ENCODE assay signal across 8 mouse cellular contexts in the genomic region with DNA sequence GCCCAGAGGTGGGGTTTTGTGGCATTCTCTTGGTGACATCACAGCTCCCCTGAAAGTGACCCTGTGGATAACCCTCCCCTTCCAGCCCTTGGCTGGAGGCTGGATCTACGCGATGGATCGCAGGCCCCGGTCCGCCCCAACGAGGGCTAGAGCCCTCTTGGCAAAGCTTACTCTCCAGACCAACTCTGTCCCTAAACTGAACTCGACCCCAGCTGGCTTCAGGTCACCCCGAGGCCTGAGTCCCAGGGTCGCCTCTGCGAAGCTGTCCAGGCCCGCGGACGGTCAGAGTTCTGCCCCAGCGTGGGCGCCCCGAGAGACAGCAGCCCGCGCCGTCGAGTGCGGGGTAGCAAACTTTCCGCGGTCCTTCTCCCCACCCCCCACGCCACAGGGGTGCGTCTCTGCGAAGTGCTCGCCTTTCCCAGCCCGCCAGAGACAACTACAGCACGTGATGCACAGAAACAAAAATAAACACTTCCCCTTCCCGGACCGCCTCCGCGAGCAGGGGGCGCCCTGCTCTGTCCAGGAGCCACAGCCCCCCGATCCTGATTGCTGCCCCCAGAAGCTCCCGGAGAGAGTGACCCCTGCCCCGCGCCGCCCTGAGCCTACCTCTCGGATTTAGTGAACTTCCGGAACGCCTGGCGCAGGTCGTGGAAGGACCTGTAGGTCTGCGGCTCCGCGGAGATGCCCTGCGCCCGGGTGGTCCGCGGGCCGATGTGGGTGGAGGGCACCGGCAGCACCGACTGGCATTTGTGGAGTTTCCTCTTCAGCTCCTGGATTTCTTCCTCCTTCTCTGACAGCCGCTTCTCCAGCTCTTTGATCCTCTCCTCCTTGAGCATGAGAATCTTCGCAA. TPM values are rescaled to one million over a fixed set of nuclear protein-coding genes. Genes with fewer than 3 reads are reported as not detected.
DNase-seq lines count a peak whose midpoint lies in the region; ATAC-seq and TF ChIP-seq lines count a peak whose summit lies in the region.

No protein-coding gene starts in this region.

- WGBS in hindbrain, embryonic 14.5 days: under 1% methylated on average over 56 of the region's 56 CpGs
- WGBS in liver, adult 2 months: 1% methylated on average over 56 of the region's 56 CpGs
- WGBS in midbrain, embryonic 14.5 days: under 1% methylated on average over 56 of the region's 56 CpGs

- H3K4me3 ChIP-seq in layer of hippocampus, adult 2 months: peak overlapping the region; percentile 53
- peak overlapping the region; percentile 45 for H3K4me3 ChIP-seq in hindbrain, embryonic 14.5 days (replicated peaks; ENCODE audit: low read length)
- peak overlapping the region; percentile 71 for H3K4me3 ChIP-seq in liver, adult 2 months (ENCODE audit: insufficient read depth, low read depth, low read length)
- peak overlapping the region; percentile 45 for H3K4me3 ChIP-seq in midbrain, embryonic 14.5 days (replicated peaks; ENCODE audit: low read depth, low read length)

- peaks cover 27% of the 10 kb centered on the region for H3K4me1 ChIP-seq in hindbrain, embryonic 14.5 days (replicated peaks; ENCODE audit: control insufficient read depth, insufficient read depth, low read length)
- peaks cover 7% of the 10 kb centered on the region for H3K4me1 ChIP-seq in liver, adult 2 months (ENCODE audit: control insufficient read depth, insufficient read depth, low read length)
- H3K4me1 ChIP-seq in midbrain, embryonic 14.5 days (ENCODE audit: control insufficient read depth, insufficient read depth, low read length): peaks cover 28% of the 10 kb centered on the region

- ATAC-seq in hindbrain, embryonic 14.5 days (ENCODE audit: low FRiP score): peak; percentile 32
- peak; percentile 46 for ATAC-seq in midbrain, embryonic 14.5 days (ENCODE audit: low FRiP score, low TSS enrichment)

- H3K9ac ChIP-seq in hindbrain, embryonic 14.5 days: peak overlapping the region; percentile 48
- H3K9ac ChIP-seq in liver, adult 2 months (ENCODE audit: low read depth, low read length): peak overlapping the region; percentile 79
- H3K9ac ChIP-seq in midbrain, embryonic 14.5 days (replicated peaks; ENCODE audit: low read length): peak overlapping the region; percentile 34

- peak; percentile 22 for TF ChIP-seq CTCF in layer of hippocampus, adult 2 months (conservative IDR thresholded peaks at IDR 0.05)
- TF ChIP-seq CTCF in liver, adult 2 months (IDR thresholded peaks at IDR 0.05; ENCODE audit: low read depth, low read length): no peak

- H3K27me3 ChIP-seq in hindbrain, embryonic 14.5 days (ENCODE audit: control insufficient read depth, insufficient read depth, low read length): peaks cover 46% of the 10 kb centered on the region
- peaks cover 11% of the 10 kb centered on the region for H3K27me3 ChIP-seq in liver, adult 2 months (ENCODE audit: control insufficient read depth, insufficient read depth, low read length)
- H3K27me3 ChIP-seq in midbrain, embryonic 14.5 days (ENCODE audit: control insufficient read depth, insufficient read depth, low read length): peaks cover 39% of the 10 kb centered on the region

- no peak for DNase-seq in layer of hippocampus, adult 2 months (ENCODE audit: low spot score in 2 of 2)
- DNase-seq in layer of hippocampus, postnatal 14 days (ENCODE audit: low spot score in 2 of 2): no peak
- DNase-seq in adrenal gland, postnatal 36 days: peak; percentile 43 to 68
- DNase-seq in gastrocnemius, postnatal 10 days: peak; percentile 36
- no peak for DNase-seq in hindbrain, embryonic 14.5 days (ENCODE audit: low spot score)
- DNase-seq in liver, adult 2 months (ENCODE audit: extremely low read depth, low read depth, low spot score): peak; percentile 16
- peak; percentile 47 for DNase-seq in midbrain, embryonic 14.5 days
- DNase-seq in natural killer cell, adult 2 months (ENCODE audit: low spot score in 2 of 2): no peak

- no peaks in the 10 kb centered on the region for H3K9me3 ChIP-seq in hindbrain, embryonic 14.5 days (ENCODE audit: control insufficient read depth, low read length)
- H3K9me3 ChIP-seq in midbrain, embryonic 14.5 days (ENCODE audit: control insufficient read depth, low read length): no peaks in the 10 kb centered on the region

- peak overlapping the region; percentile 91 for H3K4me2 ChIP-seq in hindbrain, embryonic 14.5 days (replicated peaks)
- peak overlapping the region; percentile 98 for H3K4me2 ChIP-seq in midbrain, embryonic 14.5 days (ENCODE audit: low read length)

- no peak for TF ChIP-seq POLR2A in liver, adult 2 months (IDR thresholded peaks at IDR 0.05; ENCODE audit: extremely low read depth, insufficient read depth, low read length)

- peak overlapping the region; percentile 28 for H3K27ac ChIP-seq in layer of hippocampus, adult 2 months
- 0 out of 2 replicates have a peak overlapping the region, but pooled peaks have one; percentile 38 for H3K27ac ChIP-seq in hindbrain, embryonic 14.5 days
- H3K27ac ChIP-seq in liver, adult 2 months (replicated peaks; ENCODE audit: insufficient read depth, low read depth, low read length): peak overlapping the region; percentile 64
- no peak overlapping the region; the same call in 1 of the 2 replicates for H3K27ac ChIP-seq in midbrain, embryonic 14.5 days (replicated peaks; ENCODE audit: low read depth, low read length)

- H3K79me2 ChIP-seq in liver, adult 2 months (ENCODE audit: control insufficient read depth, insufficient read depth, low read length): no peaks in the 10 kb centered on the region

- H3K36me3 ChIP-seq in hindbrain, embryonic 14.5 days (replicated peaks; ENCODE audit: control insufficient read depth, insufficient read depth): no peaks in the 10 kb centered on the region
- H3K36me3 ChIP-seq in liver, adult 2 months (ENCODE audit: control insufficient read depth, insufficient read depth, low read length): no peaks in the 10 kb centered on the region
- H3K36me3 ChIP-seq in midbrain, embryonic 14.5 days (ENCODE audit: control insufficient read depth, insufficient read depth, low read length): no peaks in the 10 kb centered on the region

RNA-seq across cellular contexts. Expression of gene Prkg1, which starts 0.7 kb away (rescaled TPM):
- 10 to 100 TPM; 24.6 to 25.7 TPM for total RNA-seq in layer of hippocampus, adult 2 months (2021)
- 10 to 100 TPM; 21.9 to 23.4 TPM for total RNA-seq in layer of hippocampus, postnatal 14 days (2021)
- total RNA-seq in adrenal gland, postnatal 36 days (2021): 1 to 10 TPM; 7.4 to 7.6 TPM
- total RNA-seq in gastrocnemius, postnatal 10 days (2021): 10 to 100 TPM; 30.5 to 38.3 TPM
- polyA plus RNA-seq in hindbrain, embryonic 14.5 days (2014; fragmentation: Nextera tagmentation; extraction: Ambion mirVana): 4.9 and 7.0 TPM in 2 replicates
- 3.4 TPM in 2 replicates for total RNA-seq in liver, adult 2 months (2014; rRNA removed)
- polyA plus RNA-seq in liver, adult 2 months (2012; rRNA removed): 0.15 and 0.27 TPM in 2 replicates
- 3.9 and 5.4 TPM in 2 replicates for polyA plus RNA-seq in midbrain, embryonic 14.5 days (2014; fragmentation: Nextera tagmentation; extraction: Ambion mirVana)

Comparison
In these comparisons a context has a peak if more than half of its experiments do, and no peak if none do; other contexts are left out.
1. DNase-seq: peak in adrenal gland, postnatal 36 days (2 of 2), gastrocnemius, postnatal 10 days (single experiment), liver, adult 2 months (single experiment) and midbrain, embryonic 14.5 days (single experiment); none in layer of hippocampus, adult 2 months (0 of 2), layer of hippocampus, postnatal 14 days (0 of 2), hindbrain, embryonic 14.5 days (single experiment) and natural killer cell, adult 2 months (0 of 2).
2. Peak in every context shown above with its lines, with median percentiles within 50 percentile points of each other: H3K4me3 ChIP-seq and H3K9ac ChIP-seq.